Mouse (Mus musculus) embryonic facial prominence, embryonic 15.5 days (tissue): ENCODE measurements around the gene Tulp2. TPM values are rescaled to one million over a fixed set of nuclear protein-coding genes. Genes with fewer than 3 reads are reported as not detected.

ENCODE experiments used
- ATAC-seq: fragments of 200-750 bp; cut with Nextera tagmentation; 2 replicates; pipeline ENCODE4 v1.8.0; 2017; ENCODE audit warnings: low read depth, moderate TSS enrichment; ENCODE audit not compliant: insufficient number of reproducible peaks, low FRiP score, low TSS enrichment
- H3K27ac ChIP-seq: fragments of 300-500 bp; sonication (generic); replicated peaks from 2 replicates; pipeline ENCODE4 v1.5.1; 2015; ENCODE audit warnings: mild to moderate bottlenecking, inconsistent platforms
- H3K27me3 ChIP-seq: fragments of 300-500 bp; sonication (generic); 2 replicates; pipeline ENCODE4 v1.6.1; 2015; ENCODE audit warnings: inconsistent platforms
- H3K36me3 ChIP-seq: fragments of 300-500 bp; sonication (generic); 2 replicates; pipeline ENCODE4 v1.6.1; 2015; ENCODE audit warnings: mild to moderate bottlenecking, inconsistent platforms
- H3K4me1 ChIP-seq: fragments of 300-500 bp; sonication (generic); 2 replicates; pipeline ENCODE4 v1.6.1; 2015; ENCODE audit warnings: inconsistent platforms
- H3K4me2 ChIP-seq: fragments of 300-500 bp; sonication (generic); replicated peaks from 2 replicates; pipeline ENCODE4 v1.6.1; 2015; ENCODE audit warnings: mild to moderate bottlenecking, inconsistent platforms
- H3K4me3 ChIP-seq: fragments of 300-500 bp; sonication (generic); replicated peaks from 2 replicates; pipeline ENCODE4 v1.5.1; 2015; ENCODE audit warnings: mild to moderate bottlenecking, inconsistent platforms
- H3K9ac ChIP-seq: fragments of 300-500 bp; sonication (generic); 2 replicates; pipeline ENCODE4 v1.6.1; 2015; ENCODE audit warnings: inconsistent platforms
- H3K9me3 ChIP-seq: fragments of 300-500 bp; sonication (generic); replicated peaks from 2 replicates; pipeline ENCODE4 v1.6.1; 2016; ENCODE audit warnings: inconsistent platforms
- WGBS: fragments of 180-500 bp; shearing (Covaris S2); methylation state at CpG from one replicate; pipeline ENCODE4 v1.1.7; 2015; 5-methylcytosine and 5-hydroxymethylcytosine counted together
- polyA plus RNA-seq: library from polyadenylated mRNA; unstranded; fragments of >200 nt; fragmentation: Nextera tagmentation; extraction: Ambion mirVana; gene quantifications from 2 replicates; pipeline ENCODE4 v1.2.1, GENCODE M21; 2015

Tulp2 gene
- polyA plus RNA-seq = 1.1 and 1.8 TPM in 2 replicates

DNA sequence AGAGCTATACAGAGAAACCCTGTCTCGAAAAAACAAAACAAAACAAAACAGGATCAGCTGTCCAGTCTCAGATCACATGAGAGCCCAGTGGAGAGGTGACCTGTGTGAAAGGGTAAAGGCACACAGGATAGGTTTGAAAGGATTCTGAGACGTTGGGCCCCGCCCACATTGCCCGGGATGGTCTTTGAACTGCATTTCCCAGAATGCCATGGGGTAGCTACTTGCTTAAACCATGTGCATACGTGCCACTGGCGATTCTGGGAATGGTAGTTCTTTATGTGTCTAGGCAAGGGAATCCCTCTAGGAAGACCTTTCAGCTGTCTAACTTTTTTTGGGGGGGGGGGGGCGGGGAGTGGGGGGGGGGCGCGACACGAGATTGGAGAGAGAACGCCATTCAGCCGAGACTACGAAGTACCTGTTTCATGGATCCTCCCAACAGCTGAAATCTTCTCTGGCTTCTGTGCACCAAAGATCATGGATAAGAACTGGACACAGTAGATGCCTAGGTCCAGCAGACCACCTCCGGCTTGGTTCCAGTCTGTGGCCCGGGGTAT is at the start of gene Tulp2:
TSS of gene Tulp2 (plus strand) at position 504 of the 554 bp plus-strand sequence.
- WGBS = 52% methylated on average over 15 of the region's 15 CpGs
- Histone ChIP-seq H3K9me3 (no peaks in the 10 kb centered on the region), H3K36me3 (no peaks in the 10 kb centered on the region), H3K27ac (no peak within 1 kb of the TSS), H3K4me3 (no peak within 1 kb of the TSS), H3K27me3 (no peaks in the 10 kb centered on the region), H3K4me1 (no peaks in the 10 kb centered on the region), H3K4me2 (no peak within 1 kb of the TSS), H3K9ac (no peak within 1 kb of the TSS)
- ATAC-seq = peak; percentile 49; the same call in 1 of the 2 replicates

DNA sequence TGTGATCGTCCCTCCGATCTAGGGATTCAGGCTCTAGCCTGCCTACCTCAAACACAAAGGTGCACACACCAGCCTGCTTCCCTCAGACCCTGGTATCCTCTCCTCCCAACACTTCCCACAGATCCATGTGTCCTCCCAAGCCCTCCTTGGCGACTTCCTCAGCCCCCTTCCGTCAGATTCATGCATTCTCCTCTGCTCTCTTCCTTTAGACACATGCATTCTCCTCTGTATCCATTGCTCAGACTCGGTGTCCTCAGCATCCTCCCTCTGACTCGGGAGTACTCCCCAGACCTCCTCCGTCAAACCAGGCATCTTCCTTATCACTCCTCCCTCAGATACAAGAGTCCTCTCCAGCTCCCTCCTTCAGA is 47.9 kb upstream of the Tulp2 start:
- under 1% methylated on average over 7 of the region's 7 CpGs for WGBS

DNA sequence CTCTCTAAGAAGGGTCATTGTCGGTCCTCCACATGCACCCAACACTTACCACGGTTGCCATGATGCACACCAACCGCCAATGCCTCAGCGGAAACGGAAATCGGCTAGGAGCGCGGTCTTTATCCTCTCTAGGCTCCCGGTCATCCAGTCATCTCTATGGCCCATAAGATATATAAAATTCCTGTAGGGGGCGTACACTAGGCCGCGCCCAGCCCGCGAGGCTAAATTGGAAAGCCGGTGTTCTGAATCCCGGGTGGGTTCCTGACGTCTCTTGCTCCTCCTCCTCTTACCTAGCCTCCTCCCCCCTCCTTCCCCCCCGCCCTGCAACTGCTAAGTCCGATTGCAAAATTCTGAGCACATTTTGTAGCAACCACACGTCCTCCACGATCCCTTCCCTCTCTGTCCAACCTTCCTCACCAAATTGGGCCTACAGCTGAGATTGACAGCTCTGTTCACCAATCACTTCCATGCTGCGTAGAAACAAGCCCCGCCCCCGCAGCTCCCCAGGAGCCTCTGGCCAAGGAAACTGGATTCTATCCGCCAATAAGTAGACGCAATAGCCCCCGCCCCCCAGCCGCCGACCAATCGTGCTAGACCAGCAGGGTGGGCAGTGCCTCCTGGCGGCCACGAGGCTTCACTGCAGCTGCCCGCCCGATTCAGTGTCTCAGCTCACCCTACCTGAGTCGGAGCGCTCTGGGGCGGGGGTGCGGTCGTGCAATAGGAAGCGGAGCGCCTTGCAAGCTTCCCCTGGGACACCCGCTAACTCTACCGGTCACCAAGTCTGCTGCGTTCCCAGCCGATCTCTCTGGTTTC is 47.3 kb upstream of the Tulp2 start, which contains the start of gene Gys1:
TSS of gene Gys1 (plus strand) at position 642 of the 813 bp plus-strand sequence.
- H3K9ac ChIP-seq = peak within 1 kb of the TSS; percentile 91
- peaks cover 52% of the 10 kb centered on the region for H3K4me1 ChIP-seq
- H3K4me3 ChIP-seq = peak within 1 kb of the TSS; percentile 83
- no peaks in the 10 kb centered on the region for H3K27me3 ChIP-seq
- whole genome bisulfite sequencing = 0% methylated on average over 45 of the region's 45 CpGs
- peak within 1 kb of the TSS; percentile 94 for H3K4me2 ChIP-seq
- ATAC-seq = peak; percentile 95
- peak within 1 kb of the TSS; percentile 89 for H3K27ac ChIP-seq
- no peaks in the 10 kb centered on the region for H3K9me3 ChIP-seq
- H3K36me3 ChIP-seq = peaks cover 27% of the 10 kb centered on the region

More for the DNA sequence above, 47.9 kb upstream of the Tulp2 start:
- Histone ChIP-seq H3K9ac (peak overlapping the region; percentile 91), H3K27ac (peak overlapping the region; percentile 89), H3K27me3 (no peaks in the 10 kb centered on the region), H3K4me3 (peak overlapping the region; percentile 83), H3K36me3 (peaks cover 30% of the 10 kb centered on the region), H3K4me2 (peak overlapping the region; percentile 94), H3K4me1 (peaks cover 52% of the 10 kb centered on the region), H3K9me3 (no peaks in the 10 kb centered on the region)
- ATAC-seq = no peak

DNA sequence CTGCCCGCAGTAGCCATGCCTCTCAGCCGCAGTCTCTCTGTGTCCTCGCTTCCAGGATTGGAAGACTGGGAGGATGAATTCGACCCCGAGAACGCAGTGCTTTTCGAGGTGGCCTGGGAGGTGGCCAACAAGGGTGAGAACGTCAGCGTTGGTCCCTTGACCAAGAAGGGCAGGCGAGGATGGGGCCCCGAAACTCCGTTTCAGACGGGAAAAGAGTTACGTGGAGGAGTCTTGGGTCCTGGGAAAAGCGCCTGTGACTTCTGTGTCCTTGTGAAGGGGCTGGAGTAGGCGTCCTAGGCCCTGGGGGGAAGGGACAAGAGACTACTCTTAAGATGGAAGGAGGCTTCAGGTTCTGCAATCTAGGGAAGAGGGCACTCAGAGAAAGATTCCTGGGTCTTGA is 46.6 kb upstream of the Tulp2 start:
- H3K4me2 ChIP-seq = peak overlapping the region; percentile 94
- 2% methylated on average over 16 of the region's 16 CpGs for WGBS
- peaks cover 50% of the 10 kb centered on the region for H3K4me1 ChIP-seq
- no peaks in the 10 kb centered on the region for H3K27me3 ChIP-seq
- ATAC-seq = peak; percentile 1; the same call in 1 of the 2 replicates
- H3K27ac ChIP-seq = peak overlapping the region; percentile 89
- H3K36me3 ChIP-seq = peaks cover 28% of the 10 kb centered on the region
- H3K4me3 ChIP-seq = peak overlapping the region; percentile 83
- H3K9ac ChIP-seq = peak overlapping the region; percentile 72
- no peaks in the 10 kb centered on the region for H3K9me3 ChIP-seq

DNA sequence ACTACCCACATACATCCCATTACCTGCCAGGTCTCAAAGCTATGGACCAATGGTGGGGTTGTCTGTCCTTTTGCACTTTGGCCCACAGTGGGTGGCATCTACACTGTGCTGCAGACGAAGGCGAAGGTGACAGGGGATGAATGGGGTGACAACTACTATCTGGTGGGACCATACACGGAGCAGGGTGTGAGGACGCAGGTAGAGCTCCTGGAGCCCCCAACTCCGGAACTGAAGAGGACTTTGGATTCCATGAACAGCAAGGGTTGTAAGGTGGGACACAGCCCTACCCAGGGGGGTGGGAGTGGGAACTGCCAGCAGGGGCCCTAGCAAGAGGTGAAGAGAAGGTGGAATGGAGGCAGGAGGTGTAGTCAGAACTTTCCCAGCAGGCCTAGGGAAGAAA is 45.2 kb upstream of the Tulp2 start:
- Histone ChIP-seq H3K9me3 (no peaks in the 10 kb centered on the region), H3K9ac (no peak overlapping the region), H3K4me2 (no peak overlapping the region), H3K27ac (0 out of 2 replicates have a peak overlapping the region, but pooled peaks have one; percentile 13), H3K4me3 (no peak overlapping the region), H3K27me3 (no peaks in the 10 kb centered on the region), H3K4me1 (peaks cover 49% of the 10 kb centered on the region), H3K36me3 (peaks cover 31% of the 10 kb centered on the region)
- WGBS = 96% methylated on average over 5 of the region's 5 CpGs
- no peak for ATAC-seq

DNA sequence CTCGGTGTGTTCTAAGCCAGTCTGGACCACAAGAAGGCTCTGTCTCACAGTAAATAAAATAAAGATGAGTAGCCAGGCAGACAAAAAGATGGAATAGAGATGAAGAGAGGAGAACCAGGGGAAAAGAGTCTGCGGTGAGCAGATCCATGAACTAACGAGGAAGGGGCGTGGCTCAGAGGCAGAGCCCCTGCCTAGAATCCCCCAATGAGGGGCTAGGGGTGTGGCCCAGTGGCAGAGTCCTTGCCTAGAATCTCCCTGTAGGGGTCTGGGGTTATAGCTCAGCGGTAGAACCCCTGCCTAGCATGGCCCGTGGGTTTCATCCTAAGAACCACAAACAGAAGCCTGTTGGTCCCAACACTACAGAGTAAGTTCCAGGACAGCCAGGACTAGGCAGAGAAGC is 44.6 kb upstream of the Tulp2 start:
- H3K9me3 ChIP-seq = no peaks in the 10 kb centered on the region
- 27% methylated on average over 6 of the region's 6 CpGs for WGBS
- H3K27me3 ChIP-seq = no peaks in the 10 kb centered on the region
- peaks cover 30% of the 10 kb centered on the region for H3K36me3 ChIP-seq
- no peak overlapping the region for H3K4me3 ChIP-seq
- no peak overlapping the region for H3K27ac ChIP-seq
- H3K9ac ChIP-seq = no peak overlapping the region
- peaks cover 49% of the 10 kb centered on the region for H3K4me1 ChIP-seq
- H3K4me2 ChIP-seq = peak overlapping the region; percentile 31
- no peak for ATAC-seq

DNA sequence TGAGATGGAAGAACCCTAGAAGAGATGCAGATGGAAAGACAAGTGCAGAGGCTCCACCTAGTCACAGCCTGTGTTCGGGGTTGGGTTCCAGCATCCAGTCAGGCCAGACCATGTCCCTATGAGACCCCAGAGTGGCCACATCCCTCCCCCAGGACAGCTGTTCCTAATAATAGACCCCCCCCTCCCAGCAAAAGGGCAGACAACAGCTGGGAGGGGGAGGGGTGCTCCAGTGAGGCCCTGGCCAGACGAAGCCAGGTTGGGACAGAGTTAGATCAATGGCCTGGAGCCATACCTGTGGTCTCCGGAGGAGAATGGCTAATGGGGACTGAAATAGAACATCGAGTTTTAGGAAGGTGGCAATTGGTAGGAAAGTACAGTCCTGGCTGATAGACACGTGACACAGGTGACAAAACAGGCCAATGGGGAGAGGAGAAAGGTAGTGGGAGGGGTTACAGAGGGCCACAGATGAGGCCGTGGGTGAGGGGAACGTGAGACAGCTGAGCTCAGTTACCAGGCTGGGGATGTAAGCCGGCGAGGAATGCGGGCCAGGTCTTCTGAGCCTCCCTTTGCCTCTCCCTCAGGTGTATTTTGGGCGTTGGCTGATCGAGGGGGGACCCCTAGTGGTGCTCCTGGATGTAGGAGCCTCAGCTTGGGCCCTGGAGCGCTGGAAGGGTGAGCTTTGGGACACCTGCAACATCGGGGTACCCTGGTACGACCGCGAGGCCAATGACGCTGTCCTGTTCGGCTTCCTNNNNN is 44.0 kb upstream of the Tulp2 start, which contains the start of gene Ruvbl2:
TSS of gene Ruvbl2 (minus strand) at position 576 of the 756 bp plus-strand sequence.
- H3K9ac ChIP-seq = no peak within 1 kb of the TSS
- no peaks in the 10 kb centered on the region for H3K9me3 ChIP-seq
- H3K36me3 ChIP-seq = peaks cover 31% of the 10 kb centered on the region
- no peak for ATAC-seq
- WGBS = 15% methylated on average over 19 of the region's 19 CpGs
- 0 out of 2 replicates have a peak within 1 kb of the TSS, but pooled peaks have one; percentile 2 for H3K4me3 ChIP-seq
- no peaks in the 10 kb centered on the region for H3K27me3 ChIP-seq
- H3K4me2 ChIP-seq = peak within 1 kb of the TSS; percentile 31
- H3K27ac ChIP-seq = no peak within 1 kb of the TSS; the same call in 1 of the 2 replicates
- peaks cover 47% of the 10 kb centered on the region for H3K4me1 ChIP-seq

DNA sequence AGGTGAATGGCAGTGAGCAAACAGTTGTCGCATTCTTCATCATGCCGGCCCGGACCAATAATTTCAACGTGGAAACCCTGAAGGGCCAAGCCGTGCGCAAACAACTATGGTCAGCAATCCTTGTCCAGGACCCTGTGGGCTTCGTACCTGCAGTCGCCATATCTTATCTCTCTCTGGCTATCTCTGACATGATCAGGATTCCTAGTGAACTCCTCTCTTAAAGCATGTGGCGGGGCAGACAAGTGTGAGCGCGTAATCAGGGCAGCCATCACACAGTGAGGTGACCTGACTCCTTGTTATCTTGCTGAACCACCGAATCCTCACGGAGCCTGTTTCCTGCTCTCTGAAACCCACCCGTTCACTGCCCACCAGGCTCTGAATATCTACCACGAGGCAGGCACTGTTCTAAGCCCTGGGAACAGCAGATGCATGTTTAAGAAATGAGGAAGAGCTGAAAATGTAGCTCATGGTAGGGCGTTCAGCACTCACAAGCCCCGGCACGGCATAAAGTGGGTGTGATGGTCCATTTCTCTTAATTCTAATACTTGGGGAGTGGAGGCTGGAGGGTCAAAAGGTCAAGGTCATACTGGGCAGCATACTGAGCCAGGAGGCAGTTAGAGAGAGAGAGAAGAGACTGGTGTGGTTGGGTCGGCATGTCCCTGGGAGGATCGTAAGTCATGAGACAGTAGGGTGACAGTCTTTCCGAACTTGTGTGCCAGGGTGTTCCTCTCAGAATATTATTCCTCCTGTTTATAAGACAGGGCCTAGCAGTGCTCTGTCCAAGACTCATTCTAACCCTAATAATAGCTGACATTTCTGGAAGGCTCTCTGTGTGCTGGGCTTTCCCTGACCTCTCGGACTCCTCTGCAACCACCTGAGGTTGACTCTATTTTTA is 37.9 kb upstream of the Tulp2 start:
- H3K4me3 ChIP-seq = no peak overlapping the region

DNA sequence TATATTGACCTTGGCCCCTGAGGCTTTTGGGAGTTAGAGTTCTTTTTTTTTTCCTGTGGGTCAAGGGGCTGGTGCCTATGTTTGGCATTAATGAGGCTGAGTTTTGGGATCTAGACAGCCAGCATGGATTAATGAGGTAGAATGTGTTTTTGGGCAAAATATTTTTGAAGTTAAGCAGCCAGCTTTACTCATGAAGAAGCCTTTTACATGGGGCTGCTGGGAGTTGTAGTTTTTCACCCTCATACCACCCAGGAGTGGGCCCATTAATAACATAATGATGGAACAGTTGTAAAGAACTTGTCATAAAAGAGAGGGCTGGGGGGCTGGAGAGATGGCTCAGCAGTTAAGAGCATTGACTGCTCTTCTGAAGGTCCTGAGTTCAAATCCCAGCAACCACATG is 35.1 kb upstream of the Tulp2 start:
- no peaks in the 10 kb centered on the region for H3K27me3 ChIP-seq
- H3K4me3 ChIP-seq = no peak overlapping the region
- peaks cover 61% of the 10 kb centered on the region for H3K36me3 ChIP-seq
- H3K9ac ChIP-seq = no peak overlapping the region
- H3K4me1 ChIP-seq = no peaks in the 10 kb centered on the region
- no peak for ATAC-seq
- H3K9me3 ChIP-seq = no peaks in the 10 kb centered on the region
- H3K27ac ChIP-seq = no peak overlapping the region
- no peak overlapping the region for H3K4me2 ChIP-seq

More for the DNA sequence above, 37.9 kb upstream of the Tulp2 start:
- Histone ChIP-seq H3K4me1 (no peaks in the 10 kb centered on the region), H3K27me3 (no peaks in the 10 kb centered on the region), H3K4me2 (no peak overlapping the region), H3K36me3 (peaks cover 73% of the 10 kb centered on the region), H3K9ac (no peak overlapping the region), H3K27ac (no peak overlapping the region), H3K9me3 (no peaks in the 10 kb centered on the region)
- 85% methylated on average over 22 of the region's 22 CpGs for WGBS
- ATAC-seq = no peak

DNA sequence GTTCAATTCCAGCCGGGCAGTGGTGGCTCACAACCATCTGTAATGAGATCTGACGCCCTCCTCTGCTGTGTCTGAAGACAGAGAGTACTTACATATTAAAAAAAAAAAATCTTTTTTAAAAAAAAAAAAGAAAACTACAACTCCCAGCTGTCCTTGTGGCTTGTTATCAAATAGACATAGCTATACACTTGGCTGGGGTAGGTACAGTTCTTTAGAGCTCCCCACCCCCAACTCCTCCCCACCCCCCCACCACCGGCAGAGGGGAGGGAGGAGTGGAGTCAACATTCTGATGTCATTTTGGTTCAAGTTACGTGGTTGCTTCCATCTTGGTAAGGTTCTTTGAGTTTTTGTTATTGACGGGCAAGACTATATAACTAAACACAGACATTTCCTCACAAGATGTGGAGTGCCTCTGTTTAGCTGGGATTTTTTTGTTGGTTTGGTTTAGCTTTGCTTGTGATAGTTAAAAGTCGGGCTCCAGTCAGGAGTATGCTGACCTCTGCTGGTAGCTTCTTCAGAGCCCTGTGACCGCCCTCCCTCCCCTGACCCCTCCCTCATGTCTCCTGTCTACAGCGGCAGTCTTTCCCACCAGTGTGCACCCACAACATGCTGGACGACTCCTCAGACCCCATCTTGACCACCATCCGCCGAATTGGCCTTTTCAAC is 34.2 kb upstream of the Tulp2 start:
- Histone ChIP-seq H3K9ac (no peak overlapping the region), H3K36me3 (peaks cover 63% of the 10 kb centered on the region), H3K27ac (no peak overlapping the region), H3K4me1 (no peaks in the 10 kb centered on the region), H3K9me3 (no peaks in the 10 kb centered on the region), H3K27me3 (no peaks in the 10 kb centered on the region), H3K4me3 (no peak overlapping the region), H3K4me2 (no peak overlapping the region)
- 33% methylated on average over 11 of the region's 11 CpGs for WGBS
- ATAC-seq = no peak
